Mouse (Mus musculus) left cerebral cortex, adult 2 months (tissue): ENCODE data around the gene Rapgef1. TPM values are rescaled to one million over a fixed set of nuclear protein-coding genes. Genes with fewer than 3 reads are reported as not detected.

ENCODE experiments used
- DNase-seq, 2 experiments: peaks; one replicate each; pipeline ENCODE4 v3.0.0; 2021 to 2022; ENCODE audit warnings: low spot score in 2 of 2, mixed read lengths in 1 of 2; ENCODE audit errors: extremely low spot score in 1 of 2
- H3K27ac ChIP-seq: fragments of 200-600 bp; 2 replicates; pipeline ENCODE4 v1.8.1; 2022
- H3K4me3 ChIP-seq: fragments of 200-600 bp; 2 replicates; pipeline ENCODE4 v1.8.1; 2022
- CTCF ChIP-seq: fragments of 200-600 bp; IDR thresholded peaks from 2 replicates; pipeline ENCODE4 v1.8.1; 2022; ENCODE audit warnings: antibody characterized with exemption, mild to moderate bottlenecking, moderate library complexity
- intact Hi-C: fragments of 180-260 bp; cut with DNase I; formaldehyde crosslinking; loops from one replicate; pipeline ENCODE4 v1.15.1; 2025
- total RNA-seq, 2 experiments: library from RNA; stranded (reverse); gene quantifications; 2 replicates each; pipeline ENCODE4 v1.2.3; 2021

The Rapgef1 gene
- total RNA-seq, 2 experiments from 2014 or later: 102 to 108 TPM

DNA sequence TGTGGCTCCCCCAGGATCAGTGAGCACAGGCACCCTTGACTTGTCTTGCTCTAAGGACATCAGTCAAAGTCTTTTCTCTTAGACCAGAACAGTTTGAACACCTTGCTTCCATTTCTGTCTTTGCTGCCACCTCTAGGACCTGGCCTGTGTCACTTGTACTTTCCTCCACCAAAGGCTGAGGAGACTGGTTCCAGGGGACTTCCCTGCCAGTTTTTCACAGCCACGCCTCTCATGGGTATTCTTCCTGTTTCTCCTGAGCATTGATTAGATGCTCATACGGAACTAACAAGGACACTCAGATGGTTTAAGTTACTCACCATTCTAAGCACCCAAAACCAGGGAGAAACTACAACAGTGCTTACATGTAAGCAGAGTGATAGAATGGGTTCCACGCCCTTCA lies 59.0 kb downstream of the Rapgef1 start:
- H3K27ac ChIP-seq: no peak overlapping the region
- no peak for TF ChIP-seq CTCF
- no peak overlapping the region for H3K4me3 ChIP-seq
- intact Hi-C loops: no loop called here
- DNase-seq: no peak

DNA sequence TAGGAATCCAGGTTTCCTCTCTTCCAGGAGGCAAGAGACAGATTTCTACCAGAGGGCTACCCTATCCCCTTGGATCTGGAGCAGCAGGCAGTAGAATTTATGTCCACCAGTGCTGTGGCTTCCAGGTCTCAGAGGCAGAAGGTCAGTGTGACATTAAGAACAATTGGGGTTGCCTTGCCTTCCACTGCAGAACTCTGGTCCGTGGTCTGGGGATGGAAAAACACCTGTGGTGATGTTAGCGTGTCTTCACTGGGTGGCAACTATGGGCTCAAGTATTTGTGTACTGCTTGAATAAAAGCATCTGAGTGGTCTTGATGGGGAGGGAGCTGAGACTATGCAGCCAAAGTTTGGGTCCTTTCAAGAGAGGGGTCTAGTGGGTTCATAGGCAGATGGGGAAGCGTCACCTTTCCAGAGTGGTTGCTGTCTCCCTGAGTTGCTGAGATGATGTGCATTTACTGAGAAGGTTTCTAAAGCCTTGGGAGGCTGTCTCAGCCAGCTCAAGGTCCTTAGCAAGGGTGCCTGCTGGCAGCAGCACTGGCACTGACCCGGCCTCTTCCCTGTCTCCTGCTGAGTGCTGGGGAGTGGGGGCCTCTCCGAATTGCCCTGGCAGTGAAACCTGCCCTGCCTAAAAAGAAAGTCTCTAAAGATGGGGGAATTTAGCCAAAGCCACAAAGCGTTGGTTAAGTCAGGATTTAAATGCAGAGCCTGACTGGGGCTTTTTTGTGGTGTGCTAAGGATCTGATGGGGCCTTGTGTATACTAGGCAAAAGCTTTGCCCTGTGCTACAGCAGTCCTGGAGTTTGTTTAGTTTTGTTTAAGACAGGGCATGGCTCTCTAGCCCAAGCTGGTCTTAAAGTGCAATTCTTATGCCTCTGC lies 60.4 kb downstream of the Rapgef1 start:
- H3K27ac ChIP-seq: no peak overlapping the region
- TF ChIP-seq CTCF: no peak
- intact Hi-C loops: no loop called here
- H3K4me3 ChIP-seq: no peak overlapping the region
- no peak for DNase-seq

DNA sequence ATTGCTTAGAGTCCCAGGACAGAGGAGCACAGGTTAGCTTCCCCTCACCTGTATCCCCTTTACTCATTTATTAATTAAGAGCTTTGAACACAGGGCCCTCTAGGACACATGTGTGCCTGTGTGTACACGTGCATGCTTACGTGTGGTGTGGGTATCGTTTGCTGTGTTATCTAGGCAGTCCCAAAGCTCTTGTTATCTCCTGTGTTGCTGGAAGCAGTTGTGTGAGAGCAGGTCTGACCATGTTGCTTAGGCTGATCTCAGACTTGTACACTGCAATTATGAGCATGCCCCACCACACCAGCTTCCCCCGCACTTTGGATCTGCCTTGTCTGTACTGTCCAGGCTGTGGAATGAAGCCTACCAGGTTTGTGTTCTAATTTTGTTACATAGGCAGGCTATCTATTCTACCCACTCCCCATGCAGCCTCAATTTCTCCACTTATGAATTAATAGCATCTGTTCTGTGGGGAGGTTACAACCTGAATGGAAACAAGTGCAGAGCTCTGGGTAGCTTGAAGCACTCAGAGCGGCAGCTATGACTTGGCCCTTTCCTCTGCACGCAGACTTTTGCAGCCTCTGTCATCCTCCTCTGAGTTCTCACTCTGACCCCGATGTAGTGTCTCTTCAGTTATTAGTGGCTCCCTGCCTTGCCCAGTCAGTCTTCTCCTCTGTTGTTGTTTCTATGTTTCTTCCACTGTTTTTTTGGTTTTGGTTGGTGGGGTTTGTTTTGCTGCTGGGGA lies 63.9 kb downstream of the Rapgef1 start:
- DNase-seq: no peak
- intact Hi-C loops: no loop called here
- H3K4me3 ChIP-seq: no peak overlapping the region
- no peak overlapping the region for H3K27ac ChIP-seq
- no peak for TF ChIP-seq CTCF

DNA sequence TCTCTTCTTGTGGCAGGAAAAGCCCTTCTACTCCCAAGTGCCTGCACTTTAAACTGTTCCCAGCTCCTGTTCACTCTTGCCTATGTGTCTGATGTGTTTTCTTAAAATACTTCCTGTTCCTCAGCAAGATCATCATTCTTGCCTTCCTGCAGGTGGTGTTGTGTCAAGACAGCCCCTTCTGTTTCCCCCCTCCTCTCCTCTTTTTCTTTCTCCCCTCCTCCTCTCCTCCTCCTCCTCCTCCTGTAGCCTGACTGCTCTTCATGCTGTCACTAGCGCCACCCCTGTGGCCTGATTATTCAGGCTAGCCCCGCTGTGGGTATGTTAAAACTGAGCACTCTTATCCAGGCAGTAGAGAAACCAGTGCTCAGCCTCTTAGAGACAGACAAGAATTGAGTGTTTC lies 65.0 kb downstream of the Rapgef1 start:
- no peak for DNase-seq
- no peak for TF ChIP-seq CTCF
- intact Hi-C loops: no loop called here
- Histone ChIP-seq H3K27ac (no peak overlapping the region), H3K4me3 (no peak overlapping the region)

DNA sequence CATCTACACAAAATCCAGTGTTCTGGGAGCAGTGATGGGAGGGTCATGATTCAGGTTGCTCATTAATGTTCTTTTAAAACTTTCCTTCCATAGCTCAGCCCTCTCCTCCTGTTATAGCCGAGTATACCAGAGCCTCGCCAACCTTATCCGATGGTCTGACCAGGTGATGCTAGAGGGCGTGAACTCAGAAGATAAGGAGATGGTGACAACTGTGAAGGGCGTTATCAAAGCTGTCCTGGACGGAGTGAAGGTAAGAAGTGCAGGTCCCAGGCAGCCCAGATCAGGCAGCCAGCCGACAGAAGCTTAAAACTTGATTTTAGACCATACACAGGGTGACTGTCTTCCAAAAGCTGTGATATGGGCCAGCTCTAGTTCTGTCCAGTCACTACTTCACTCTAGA lies 69.5 kb downstream of the Rapgef1 start:
- no peak overlapping the region for H3K27ac ChIP-seq
- no peak overlapping the region for H3K4me3 ChIP-seq
- DNase-seq: no peak
- TF ChIP-seq CTCF: no peak
- intact Hi-C loops: no loop called here

DNA sequence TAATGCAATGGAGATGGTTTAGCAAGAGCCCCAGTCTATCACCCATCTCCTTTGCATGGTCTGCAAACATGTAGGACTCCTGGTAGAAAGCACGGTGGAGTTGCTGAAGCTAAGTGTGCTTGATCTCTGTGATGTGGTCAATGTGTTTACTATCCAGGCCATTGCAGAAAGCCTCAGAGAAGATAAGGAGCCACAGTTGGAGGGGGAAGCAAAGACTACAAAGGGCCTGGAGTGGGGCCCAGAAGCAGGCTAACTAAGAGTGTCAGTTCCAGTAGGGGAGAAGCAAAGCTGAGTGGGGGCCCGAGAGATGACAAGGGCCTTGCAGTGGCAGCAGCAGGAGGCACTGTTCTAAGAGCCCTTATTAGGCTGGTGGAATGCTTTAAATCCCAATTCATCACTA lies 70.0 kb downstream of the Rapgef1 start:
- no peak for TF ChIP-seq CTCF
- Histone ChIP-seq H3K4me3 (no peak overlapping the region), H3K27ac (no peak overlapping the region)
- no peak for DNase-seq
- intact Hi-C loops: no loop called here

DNA sequence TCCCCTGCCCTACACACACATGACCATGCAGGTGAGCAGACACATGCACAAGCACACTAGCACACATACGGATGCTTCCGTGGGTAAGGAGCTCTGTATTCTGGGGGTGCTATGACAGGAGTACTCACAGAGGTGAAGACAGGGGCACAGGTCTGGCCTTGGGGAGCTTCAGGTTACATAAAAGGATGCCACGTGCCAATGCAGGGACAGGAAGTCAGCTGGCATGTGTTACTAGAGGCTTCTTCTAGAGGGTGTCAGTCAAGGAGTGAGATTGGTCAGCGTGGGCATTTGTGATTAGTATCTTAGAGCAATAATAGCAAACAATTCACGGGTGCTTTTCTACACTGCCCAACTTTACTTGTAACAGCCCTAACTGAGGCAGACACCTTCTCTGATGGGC lies 71.5 kb downstream of the Rapgef1 start:
- H3K27ac ChIP-seq: no peak overlapping the region
- DNase-seq: no peak
- TF ChIP-seq CTCF: no peak
- intact Hi-C loops: no loop called here
- H3K4me3 ChIP-seq: no peak overlapping the region

DNA sequence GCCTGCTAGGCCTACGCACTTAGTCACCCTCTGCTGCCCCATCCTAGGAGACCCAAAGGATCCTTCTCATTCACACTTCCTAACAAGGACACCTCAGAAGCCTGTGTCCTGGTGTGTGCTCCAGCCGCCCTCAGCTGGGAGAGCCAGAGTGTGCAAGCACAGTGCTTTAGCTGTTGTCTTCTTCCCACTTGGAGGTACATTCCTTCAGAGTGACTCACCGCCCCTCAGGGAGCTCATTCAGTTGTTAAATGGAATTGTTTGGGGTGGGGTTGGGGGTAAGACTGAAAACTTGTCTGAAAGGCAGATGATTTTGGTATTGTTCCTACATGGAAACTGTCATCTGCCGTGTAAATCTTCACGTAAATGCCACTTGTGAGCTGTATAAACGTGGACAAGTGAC lies 72.0 kb downstream of the Rapgef1 start:
- no peak overlapping the region for H3K27ac ChIP-seq
- no peak for DNase-seq
- no peak overlapping the region for H3K4me3 ChIP-seq
- intact Hi-C loops: no loop called here
- TF ChIP-seq CTCF: no peak

DNA sequence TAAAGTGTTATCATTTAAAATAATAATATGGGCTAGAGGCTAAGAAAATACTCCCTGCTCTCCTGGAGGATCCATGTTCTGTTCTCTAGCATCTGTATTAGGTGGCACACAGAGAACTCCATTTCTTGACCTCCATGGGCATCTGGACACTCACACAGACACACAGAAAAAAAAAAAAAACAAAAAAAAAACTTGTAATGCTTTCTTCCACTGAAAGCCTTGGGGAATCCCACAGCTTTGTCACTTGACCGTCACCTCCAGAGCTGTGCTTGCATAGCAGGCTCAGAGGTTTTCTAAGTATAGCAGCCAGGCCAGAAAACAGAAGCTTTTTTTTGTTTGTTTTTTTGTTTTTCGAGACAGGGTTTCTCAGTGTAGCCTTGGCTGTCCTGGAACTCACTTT lies 72.7 kb downstream of the Rapgef1 start:
- DNase-seq: no peak
- intact Hi-C loops: no loop called here
- Histone ChIP-seq H3K4me3 (no peak overlapping the region), H3K27ac (no peak overlapping the region)
- TF ChIP-seq CTCF: no peak

DNA sequence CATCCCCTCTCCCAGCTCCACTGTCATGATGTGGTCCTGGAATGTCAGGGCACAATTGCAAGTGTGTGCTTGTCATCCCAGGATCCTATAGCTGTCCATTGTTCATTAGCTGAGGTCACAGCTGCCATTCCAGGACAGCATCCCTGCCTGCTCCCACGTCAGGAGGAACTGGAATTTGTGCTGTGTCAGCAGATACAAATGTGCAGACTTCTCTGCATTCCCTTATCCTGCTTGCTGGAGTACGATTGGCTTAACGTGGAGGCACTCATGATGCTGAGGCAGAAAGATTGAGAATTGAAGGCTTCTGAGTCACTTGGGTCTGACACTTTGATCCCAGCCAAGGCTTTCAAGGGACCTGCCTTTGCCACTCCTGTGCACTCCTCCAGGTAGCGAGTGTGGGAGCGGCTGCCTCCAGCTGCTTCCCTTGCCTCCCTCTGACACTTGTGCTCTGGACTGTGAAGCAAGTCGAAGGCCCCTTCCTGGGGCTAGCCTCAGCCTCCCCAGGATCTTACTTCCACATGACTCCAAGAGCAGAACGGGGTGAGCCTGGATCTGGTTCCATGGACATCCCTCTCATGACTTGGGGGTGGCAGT lies 76.8 kb downstream of the Rapgef1 start:
- no peak for TF ChIP-seq CTCF
- intact Hi-C loops: no loop called here
- H3K4me3 ChIP-seq: no peak overlapping the region

DNA sequence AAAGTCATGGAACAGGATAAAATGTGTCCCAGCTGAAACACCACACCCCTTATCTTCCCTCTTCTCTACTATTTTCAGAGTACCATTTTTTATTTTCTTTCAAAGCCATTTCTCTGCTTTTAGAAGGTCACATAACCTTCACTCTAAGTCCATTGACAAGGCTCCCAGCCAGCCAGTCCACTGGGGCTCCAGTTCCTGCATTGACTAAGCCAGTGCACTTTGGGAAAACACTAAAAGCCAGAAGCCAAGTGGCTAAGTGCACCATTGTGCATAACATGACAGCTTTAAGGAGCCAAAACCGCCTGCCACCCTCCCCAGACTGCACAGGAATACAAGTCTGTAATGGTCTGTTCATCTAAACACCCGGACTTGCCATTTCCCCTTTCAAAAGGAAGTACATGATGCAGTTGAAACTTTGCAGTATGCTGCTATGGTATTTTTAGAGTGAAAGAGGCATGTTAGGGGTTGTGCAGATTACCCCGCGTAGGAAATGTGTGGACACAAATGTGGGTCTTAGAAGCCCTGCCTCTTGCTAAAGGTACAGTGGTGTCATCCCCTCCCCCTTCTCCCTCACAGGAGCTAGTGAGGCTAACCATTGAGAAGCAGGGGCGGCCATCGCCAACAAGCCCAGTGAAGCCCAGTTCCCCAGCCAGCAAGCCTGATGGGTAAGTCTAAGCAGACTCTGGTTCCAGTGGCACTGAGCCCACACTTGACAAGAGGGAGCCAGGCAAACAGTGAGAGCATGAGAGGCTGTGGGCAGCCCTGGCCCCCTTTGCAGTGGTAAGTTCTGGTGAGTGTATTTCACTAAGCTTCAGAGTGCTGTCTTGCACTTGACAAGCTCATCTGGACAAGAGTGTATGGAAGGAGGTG lies 79.1 kb downstream of the Rapgef1 start:
- intact Hi-C loops: no loop called here
- H3K27ac ChIP-seq: no peak overlapping the region
- no peak overlapping the region for H3K4me3 ChIP-seq
- no peak for DNase-seq
- no peak for TF ChIP-seq CTCF

More for the DNA sequence above, 76.8 kb downstream of the Rapgef1 start:
- H3K27ac ChIP-seq: no peak overlapping the region
- no peak for DNase-seq
